Mouse (Mus musculus) megakaryocyte, adult 5-6 weeks (primary cell): ENCODE data around the gene Ssbp1. TPM values are rescaled to one million over a fixed set of nuclear protein-coding genes. Genes with fewer than 3 reads are reported as not detected.

Source experiments
- ATAC-seq: 2 replicates; pipeline ENCODE4 v1.8.0; 2016; ENCODE audit warnings: mild to moderate bottlenecking, inconsistent platforms; ENCODE audit not compliant: poor library complexity, severe bottlenecking
- total RNA-seq, 2 experiments: library from RNA; stranded (forward) in 1 of 2; stranded (reverse) in 1 of 2; fragments of 153-499, 151-499 nt in 1 of 2; fragments of 221-1000, 200-1000 nt in 1 of 2; gene quantifications; 2 replicates each; pipeline versions ENCODE4 v1.2.3 to v1.2.4; 2015 to 2017

Ssbp1 gene
- total RNA-seq (2015) (94.8 and 94.9 TPM in 2 replicates), total RNA-seq (2017) (63.2 and 67.6 TPM in 2 replicates)

DNA sequence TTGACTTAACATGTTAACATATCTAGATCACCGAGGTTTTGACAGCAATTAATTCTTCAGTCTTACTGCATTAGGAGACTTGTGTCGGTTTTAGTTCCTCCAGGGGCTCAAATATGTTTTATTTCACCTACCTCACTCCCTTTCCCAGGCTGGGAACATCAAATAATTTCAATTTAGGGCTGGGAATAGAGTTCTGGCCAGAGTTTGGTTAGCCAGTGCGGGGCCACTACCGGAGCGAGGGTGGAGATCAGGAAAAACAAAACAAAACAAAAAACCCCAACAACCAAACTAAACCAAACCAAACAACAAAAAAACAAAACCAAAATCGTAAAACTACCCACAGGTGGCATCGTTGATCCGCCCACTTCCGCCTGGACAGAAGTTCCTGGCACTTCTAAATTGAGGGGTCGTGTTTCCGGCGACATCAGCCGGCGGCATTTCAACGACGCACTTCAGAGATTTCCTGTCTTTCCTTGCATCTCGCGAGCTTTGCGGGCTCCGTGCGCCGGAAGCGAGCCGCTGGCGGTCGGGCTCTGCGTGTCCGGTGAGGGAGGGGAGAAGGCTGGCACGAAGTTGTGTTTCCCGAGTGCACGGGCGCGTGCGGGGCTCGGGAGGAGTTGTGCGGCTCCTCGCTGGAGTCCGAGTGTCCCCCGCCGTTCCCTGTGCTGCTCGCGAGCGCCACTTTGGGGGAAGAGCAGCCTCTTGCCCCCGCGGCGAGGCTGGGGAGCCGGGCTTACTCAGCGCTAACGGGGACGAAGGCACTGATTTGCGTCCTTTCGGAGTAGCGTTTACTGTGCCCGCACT is at the start of gene Ssbp1:
Gene Ssbp1, plus strand, starts transcription at position 437 of the 804 bp plus-strand sequence.
- peak; percentile 98 for ATAC-seq

DNA sequence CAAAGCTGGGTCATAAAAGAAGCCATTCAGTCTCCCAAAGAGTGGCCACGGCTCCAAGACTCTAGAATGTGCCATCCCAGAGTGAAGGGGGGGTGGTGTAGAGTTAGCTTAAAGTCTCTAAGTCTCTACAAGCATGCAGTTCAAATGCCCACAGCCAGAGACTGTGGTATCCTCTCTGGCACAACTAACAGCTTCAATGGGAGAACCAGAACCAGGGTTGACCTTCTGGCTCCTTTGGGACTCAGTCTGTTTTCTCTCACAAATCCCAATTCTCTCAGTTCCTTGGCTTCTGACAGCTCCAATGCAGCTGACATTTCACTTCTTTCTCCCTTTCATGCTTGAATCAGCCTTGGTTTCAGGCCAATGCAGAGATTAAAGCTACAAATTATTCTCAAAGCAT is 48.1 kb upstream of the Ssbp1 start:
- ATAC-seq = no peak

DNA sequence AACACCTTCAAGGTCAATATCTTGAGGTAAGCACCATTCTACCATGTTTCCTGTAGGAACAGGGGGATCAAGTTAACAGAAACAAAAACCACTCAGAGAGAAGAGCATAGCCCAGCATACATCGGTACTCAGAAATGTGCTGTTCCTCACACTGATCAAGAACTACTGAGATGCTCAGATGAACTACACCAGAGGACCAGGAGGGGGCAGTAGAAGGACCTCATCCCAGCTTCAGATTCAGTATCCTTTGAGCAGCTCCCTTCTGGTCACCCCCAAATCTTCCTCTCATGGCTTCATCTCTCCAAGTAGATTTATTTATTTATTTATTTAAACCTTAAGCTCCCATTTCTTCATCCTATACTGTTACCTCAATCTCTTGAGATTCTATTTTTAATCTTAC is 47.4 kb upstream of the Ssbp1 start:
- ATAC-seq = peak; percentile 94

DNA sequence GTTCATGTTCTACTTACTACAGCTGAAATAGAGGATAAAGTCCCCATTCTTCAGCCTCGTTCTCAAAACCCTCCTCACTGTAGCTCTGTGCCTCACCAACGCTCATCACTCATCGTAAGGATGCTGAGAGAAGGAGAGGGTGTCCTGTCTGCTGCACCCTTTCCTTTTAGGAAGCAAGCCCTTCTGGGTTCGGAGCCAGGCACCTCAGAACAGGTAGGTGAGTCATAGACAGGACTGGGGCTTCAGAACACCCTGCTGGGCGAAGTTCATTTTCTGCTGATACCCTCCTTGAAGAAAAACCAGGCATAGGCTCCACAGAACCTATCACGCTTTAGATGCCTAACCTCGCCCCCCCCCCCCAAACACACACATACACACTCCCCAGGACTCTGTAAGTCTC is 43.7 kb upstream of the Ssbp1 start:
- ATAC-seq = no peak

DNA sequence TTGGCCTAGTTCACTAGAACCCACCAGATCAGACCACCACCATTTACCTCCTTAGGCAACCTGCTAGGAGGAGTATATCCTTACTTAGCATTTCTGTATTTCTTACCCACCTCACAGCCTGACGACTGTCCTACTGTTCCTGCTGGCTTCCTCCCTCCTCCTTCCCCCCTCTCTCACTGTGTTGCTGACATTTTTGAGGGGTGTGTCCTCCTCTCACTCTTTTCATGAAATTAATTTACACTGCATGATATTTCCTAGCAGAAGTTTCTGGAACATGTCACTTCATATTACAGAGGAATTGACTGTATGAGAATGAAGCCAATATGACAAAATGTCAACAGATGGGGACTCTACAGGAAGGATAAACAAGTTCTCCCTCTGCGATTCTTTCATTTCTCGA is 42.5 kb upstream of the Ssbp1 start:
- no peak for ATAC-seq

DNA sequence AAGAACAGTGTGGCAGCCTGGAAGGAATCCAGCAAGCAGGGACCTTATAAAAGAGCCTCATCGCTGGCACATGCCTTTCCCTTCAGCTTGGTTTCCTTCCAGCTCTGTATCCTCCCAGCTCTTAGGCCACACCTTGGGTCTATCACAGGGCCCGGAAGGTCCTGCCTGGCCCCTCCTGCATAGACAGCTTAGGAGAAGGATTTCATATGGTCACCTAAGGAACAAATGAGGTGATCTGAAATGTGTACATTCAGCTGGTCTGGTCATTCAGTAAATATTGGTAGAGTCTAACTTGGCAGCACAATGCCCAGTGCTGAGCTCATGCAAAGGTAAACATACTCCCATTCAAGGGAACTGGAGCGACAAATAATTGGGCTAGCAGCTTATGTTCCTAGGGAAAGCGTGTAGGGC is 41.6 kb upstream of the Ssbp1 start:
- no peak for ATAC-seq

DNA sequence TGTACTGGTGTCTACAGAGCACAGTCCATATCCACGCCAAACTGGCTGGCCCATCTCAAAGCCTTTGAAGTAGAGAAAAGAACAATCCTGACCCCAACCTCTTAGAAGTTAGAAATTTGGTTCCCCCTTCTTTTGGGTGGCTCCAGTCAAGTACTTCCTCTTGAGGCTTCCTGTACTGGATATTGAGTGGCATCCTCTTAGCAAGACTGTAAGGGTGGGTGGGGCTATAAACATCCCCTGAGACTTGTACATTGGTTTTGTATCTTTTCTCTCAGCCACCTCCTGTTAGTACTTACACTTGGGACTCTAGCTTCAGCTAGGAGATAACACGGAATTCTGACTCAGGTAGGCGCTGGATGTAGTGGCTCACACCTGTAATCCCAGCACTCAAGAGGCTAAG is 40.9 kb upstream of the Ssbp1 start:
- ATAC-seq = peak; percentile 85

DNA sequence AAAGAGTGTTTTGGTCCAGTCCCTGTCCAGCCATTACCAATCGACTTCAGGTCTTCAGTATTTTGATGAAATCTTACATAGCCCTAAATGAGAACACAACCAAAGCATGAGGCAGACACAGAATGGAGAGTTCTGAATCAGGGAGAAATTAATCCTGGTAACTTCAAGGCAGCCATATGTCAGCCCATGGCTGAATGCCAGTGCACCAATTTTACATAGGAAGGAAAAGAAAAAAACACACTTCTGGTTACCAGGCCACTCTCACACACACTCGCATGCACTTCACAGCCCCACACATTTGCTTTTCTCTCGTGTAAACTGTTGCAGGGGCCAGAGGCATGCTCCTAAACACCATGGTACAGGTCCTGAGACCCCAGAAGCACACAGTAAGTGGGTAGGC is 40.3 kb upstream of the Ssbp1 start:
- ATAC-seq = no peak

DNA sequence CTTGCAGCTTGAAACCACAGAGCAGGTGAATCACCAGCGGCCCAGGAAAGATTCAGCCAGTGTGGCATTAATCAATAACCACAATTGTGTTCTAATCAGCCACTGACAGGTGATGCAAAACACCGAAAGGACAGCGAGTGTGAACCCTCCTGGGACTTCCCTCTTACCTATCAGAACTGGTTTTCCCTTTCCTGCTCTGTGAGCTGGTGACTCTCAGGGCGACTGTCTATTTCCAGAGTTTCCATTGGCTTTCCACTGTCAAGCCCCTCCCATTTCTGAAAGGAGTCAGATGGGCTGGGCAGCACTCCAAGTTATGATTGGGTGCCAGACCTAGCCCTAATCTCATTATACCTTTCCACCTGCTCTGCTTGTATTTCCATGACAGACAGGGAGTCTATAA is 39.8 kb upstream of the Ssbp1 start:
- ATAC-seq = no peak

DNA sequence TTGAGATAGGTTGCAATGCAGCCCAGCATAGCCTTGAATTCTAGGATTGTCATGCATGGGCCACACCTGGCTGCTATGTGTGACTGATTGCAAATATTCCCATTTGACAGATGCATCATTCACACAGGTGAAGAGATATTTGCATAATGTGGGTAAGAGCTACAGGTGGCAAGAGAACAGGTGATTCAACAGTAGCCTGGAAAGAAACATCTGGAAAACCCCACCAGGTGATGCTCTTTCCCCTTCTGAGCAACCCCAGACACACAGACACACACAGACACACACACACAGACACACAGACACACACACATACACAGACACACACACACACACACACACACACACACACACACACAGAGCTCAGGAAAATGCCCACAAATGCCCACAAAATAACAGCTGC is 39.3 kb upstream of the Ssbp1 start:
- no peak for ATAC-seq

DNA sequence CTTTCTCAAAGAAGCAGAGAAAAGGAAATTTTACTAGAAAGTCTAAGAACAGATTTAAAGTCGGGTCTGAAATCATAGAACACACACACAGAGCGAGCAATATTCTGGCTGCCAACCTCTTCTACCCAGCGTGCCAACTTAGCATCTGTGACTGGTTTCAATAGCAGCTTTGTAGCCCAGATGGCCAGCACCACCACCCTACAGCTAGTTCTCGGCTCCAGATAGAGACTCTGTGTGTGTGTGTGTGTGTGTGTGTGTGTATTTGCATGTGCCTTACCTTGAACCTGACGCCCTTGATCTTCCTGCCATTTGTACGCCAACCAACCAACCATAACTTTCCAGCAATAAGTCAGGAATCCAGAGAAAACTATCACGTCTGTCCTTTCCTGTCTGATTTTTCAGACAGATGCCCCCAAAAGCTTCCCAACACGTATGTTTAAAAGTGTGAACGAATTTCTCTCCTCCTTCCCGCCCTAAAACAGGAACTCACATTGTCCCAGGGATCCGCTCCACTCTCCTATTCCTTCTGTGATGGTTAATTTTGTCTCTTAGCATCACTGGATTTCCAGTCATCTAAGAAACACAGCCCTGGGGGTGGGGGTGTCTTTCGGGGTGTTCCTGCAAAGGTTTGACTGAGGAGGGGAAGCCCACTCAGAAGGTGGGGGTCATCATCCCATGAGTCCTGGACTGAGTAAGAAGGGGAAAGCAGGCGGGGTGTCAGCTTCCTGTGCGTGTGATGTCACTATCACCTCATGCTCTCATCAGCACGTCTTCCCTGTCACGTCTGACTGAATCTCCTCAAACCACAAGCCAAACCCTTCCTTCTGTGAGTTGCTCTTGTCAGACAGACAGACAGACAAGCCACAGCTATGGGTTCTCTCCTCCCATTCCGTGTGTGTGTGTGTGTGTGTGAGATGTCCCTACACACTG is 38.5 kb upstream of the Ssbp1 start:
- ATAC-seq = no peak

DNA sequence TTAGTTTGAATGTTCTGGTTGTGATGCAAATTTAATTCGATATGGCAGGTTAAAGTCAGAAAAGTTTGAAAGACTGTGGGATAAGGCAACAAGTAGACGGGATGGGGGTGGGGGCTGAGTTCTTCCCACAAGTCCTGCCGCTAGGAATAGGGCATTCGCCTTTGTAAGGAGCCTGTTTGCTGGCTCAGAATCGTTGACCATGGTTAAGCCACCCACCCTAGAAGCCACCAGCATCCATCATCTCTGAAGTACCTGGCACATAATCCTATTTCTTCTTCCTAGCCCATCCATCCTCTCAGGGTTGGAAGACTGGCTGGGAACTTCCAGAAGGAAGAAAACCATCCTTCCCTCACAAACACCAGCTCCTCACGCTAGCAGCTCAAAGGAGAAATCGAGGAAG is 36.5 kb upstream of the Ssbp1 start:
- no peak for ATAC-seq

DNA sequence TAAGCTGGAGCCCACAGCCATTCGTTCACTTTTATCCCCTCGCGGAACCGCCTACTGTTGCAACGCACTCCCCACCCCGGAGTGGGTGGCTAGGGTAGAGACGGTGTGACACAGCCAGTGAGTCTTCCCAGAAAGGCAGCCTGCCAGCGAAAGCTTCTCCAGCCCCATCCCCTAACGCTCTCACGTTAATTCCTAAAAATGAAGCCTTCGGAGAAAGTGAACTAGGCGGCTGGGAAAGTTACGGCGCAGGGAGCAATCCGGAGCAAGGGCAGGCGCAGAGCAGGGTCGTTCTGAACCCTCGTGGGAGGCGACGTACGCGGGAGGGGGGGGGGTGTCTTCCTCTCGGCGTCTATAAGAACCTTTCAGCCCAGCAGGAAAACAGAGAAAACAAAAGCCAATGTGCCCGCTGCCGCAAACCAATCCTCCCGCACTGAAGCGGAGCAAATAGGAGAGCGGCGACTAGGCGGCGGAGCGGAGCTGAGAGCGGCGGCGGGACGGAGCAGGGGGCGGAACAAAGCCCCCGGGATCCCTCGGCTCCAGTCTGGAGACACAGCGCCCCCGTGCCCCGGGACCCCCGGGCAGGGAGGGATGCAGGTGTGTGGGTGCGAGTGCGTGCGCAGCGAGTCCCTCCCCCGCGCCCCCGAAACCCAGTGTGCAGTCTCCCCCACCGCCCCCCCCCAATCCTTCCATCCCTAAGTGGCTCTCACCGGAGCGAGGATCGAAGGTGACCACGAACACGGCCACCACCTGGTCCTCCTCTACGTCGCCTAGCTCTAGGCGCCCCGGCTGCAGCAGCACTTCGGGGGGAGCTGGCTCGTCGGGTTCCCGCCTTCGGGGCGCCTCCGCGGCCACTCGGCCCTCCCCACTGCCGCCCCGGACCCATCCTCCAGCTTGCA is 35.8 kb upstream of the Ssbp1 start:
- ATAC-seq = peak; percentile 29

DNA sequence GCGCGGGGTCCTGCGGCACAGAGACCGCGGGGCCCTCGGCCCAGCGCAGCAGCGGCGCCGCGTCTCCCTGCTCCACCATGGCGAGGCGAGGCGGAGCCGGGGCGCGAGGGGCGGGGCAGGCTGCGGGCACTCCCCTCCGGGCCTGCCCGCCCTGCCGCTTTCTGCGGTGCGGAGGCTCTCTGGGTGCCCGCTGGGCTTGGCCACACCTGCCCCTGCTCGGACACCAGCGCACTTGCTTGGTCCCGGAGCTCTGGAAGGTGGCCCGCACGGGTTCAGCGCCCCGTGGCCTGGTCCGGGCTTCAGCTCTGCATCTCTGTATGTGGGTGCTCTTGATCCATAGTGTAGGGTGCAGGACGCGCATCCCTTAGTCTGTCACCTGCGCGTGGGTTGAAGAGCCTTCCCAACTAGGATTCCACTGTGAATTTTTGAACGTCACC is 35.1 kb upstream of the Ssbp1 start, which contains the start of gene E330009J07Rik:
Gene E330009J07Rik, minus strand, starts transcription at position 89 of the 437 bp plus-strand sequence.
- ATAC-seq = peak; percentile 85

DNA sequence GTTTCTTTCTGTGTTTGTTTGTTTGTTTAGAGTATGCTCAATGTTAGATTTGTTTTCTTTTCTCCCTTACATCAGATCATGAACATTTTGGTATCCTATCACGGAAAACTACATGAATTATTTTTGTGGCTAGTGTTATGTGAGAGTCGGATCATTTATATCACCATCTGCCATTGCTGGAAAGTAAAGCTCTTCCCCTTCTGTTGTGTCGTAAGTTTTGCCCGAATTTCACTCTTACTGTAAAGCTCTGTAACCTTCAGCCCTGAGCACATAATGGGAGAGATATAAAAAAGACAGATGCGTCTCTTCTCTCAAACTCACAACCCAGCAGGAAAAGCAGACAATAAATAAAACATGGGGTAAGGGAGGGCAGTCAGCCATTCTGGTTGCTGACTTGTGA is 32.2 kb upstream of the Ssbp1 start, which contains the start of gene Wee2:
Gene Wee2, plus strand, starts transcription at position 153 of the 400 bp plus-strand sequence.
- ATAC-seq = no peak

DNA sequence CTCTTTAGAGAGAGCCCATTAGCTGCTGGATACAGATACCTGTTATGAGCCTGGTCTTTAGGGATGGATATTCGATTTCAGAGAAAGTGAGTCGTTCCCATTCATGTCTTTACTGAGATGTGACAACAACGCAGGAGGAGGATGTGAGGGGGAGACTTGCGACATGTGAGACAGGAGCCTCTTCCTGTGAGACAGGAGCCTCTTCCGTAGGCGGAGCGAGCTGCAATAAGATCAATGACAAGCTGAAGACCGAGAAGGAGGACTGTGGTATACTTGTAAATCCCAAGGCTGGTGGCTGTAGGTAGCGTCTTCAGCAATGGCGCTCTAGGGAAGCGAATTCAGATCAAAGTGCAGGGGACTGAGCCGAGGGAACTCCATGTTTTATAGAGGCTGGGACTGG is 31.4 kb upstream of the Ssbp1 start:
- peak; percentile 41 for ATAC-seq

DNA sequence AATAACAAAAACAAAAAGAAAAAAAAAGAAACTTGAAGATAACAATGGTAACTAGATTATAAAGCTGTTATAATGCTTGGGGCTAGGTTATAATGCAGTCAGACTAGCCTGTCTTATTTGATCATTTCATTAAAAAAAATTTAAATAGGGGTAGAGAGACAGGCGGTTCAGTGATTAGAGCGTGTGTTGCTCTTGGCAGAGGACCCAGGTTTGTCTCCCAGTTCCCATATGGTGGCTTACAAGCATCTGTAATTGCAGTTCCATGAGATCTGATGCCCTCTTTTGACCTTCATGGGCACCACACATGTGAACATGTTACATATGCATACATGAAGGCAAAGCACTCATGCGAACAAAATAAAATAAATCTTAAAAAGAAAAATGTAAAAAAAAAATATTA is 29.9 kb upstream of the Ssbp1 start:
- no peak for ATAC-seq

DNA sequence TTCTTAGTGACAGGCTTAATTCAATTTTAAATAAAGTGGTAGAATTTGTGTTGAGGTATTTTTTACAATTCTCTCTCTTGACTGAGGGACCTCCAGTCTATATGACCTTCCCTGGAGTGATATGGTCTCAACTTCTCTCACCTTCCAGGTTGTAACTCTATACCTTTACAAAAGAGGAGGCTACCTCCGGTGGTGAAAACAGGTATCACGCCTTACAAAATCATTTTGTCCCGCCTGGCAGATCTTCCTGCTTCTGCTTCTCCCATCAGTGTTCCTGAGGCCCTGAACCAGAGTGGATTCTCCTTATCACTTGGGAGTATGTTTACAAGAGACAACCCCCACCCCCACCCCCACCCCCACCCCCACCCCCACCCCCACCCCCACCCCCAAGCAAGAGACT is 29.4 kb upstream of the Ssbp1 start:
- ATAC-seq = no peak

DNA sequence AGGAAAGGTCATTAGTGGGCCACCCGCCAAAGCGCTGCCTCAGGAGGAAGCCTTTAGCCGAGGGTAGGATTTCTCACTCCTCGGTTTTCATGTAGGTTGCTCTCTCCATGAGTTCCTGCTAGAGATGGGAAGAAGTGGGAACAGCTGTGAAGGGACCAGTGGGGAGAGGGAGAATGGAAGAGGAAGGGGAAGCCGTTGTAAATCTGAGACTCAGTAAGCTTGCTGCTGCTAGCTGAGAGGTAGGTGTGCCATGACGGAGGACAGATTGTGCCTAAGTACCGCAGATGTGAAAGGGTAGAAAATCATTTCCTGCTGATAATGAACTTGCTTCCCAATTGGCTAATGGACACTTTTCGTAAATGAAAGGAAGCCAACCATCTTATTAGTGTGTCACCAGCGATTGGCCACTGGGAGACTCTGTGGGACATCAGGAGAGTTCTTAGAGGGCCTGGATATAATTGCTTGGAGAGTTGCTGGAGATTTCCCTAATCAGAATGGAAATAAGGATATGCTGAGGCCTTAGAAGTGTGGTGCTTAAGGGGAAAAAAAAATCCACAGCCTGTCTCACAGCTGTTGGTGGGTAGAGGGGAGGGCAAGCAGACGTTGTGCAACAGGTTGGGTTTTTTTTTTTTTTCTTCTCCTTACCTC is 27.7 kb upstream of the Ssbp1 start:
- ATAC-seq = no peak

DNA sequence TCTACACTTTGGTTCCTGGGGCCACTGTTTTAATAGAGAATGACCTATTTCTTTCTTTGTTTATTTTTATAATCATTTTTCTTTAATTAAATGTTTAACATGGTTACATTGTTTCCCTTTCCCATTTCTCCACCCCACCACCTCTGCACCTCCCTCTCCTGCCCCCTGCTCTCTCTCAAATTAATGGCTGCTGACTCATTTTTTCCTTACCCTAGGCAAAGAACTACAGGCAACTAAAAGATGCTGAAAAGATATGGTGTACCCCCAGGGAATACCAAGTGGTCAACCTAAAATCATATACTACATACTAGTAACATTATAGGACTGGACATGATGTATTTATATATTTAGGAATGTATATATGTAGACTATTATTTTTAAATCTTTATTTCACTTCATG is 22.5 kb upstream of the Ssbp1 start:
- ATAC-seq = no peak
